Mouse (Mus musculus): ENCODE results near the gene Olfr114. TPM values are rescaled to one million over a fixed set of nuclear protein-coding genes. Genes with fewer than 3 reads are reported as not detected.

Olfr114 gene
- not detected in 2 replicates for polyA plus RNA-seq (2012; rRNA removed)

DNA sequence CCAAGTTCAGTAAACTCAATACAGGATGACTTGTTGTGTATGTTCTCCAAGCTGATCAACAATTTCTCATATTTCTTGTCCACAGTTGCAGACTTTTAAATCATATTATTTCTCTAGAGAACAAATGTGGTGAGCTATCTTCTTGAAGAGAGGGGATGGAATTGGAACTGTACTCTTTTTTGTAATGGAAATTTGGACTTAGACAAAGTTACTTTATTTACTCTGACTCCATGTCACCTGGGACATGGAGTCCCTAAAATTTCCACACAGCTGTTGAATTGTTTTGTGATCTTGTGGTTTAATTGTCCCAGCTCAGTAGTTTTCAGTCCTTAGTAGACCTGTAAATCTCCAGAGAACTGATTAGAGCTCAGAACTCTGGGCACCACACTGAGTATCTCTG lies at the start of gene Olfr114:
TSS of gene Olfr114 (minus strand) at position 101 of the 400 bp plus-strand sequence.
- H3K4me3 ChIP-seq (ENCODE audit: control insufficient read depth, low read depth, low read length) = no peak within 1 kb of the TSS
- H3K27ac ChIP-seq (ENCODE audit: control insufficient read depth, insufficient read depth, low read depth, low read length) = no peak within 1 kb of the TSS
- H3K4me1 ChIP-seq (ENCODE audit: control insufficient read depth, insufficient read depth, low read length) = no peaks in the 10 kb centered on the region
- no peaks in the 10 kb centered on the region for H3K27me3 ChIP-seq (ENCODE audit: control insufficient read depth, insufficient read depth, low read length)
- no peaks in the 10 kb centered on the region for H3K36me3 ChIP-seq (ENCODE audit: control insufficient read depth, insufficient read depth, low read length)
- TF ChIP-seq CTCF (IDR thresholded peaks at IDR 0.05; ENCODE audit: control insufficient read depth, insufficient read depth, insufficient replicate concordance, low read depth, low read length) (no peak), POLR2A (IDR thresholded peaks at IDR 0.05; ENCODE audit: control insufficient read depth, low read depth, low read length) (no peak)

DNA sequence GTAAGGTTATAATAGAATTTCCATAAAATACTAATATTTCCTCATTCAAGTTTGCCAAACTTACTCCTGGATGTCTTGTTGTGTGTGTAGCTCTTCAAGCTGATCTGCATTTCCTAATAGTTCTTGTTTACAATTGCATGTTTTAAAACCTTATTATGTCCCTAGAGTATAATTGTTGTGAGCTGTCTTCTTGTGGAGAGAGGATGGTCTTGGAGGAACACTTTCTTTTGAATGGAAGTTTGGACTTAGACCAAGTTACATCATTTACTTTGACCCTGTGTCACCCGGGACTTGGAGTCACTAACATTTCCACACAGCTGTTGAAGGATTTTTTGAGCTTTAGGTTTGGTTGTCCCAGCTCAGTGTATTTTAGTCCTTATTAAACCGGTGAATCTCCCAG lies 34.5 kb upstream of the Olfr114 start, which contains the start of the genes Olfr115 and Olfr116:
TSS of gene Olfr115 (minus strand) at position 101 of the 400 bp plus-strand sequence.
TSS of gene Olfr116 (minus strand) at position 191 of the 400 bp plus-strand sequence.
- Histone ChIP-seq H3K27ac (ENCODE audit: control insufficient read depth, insufficient read depth, low read depth, low read length) (no peak within 1 kb of the TSS), H3K36me3 (ENCODE audit: control insufficient read depth, insufficient read depth, low read length) (no peaks in the 10 kb centered on the region), H3K27me3 (ENCODE audit: control insufficient read depth, insufficient read depth, low read length) (no peaks in the 10 kb centered on the region), H3K4me1 (ENCODE audit: control insufficient read depth, insufficient read depth, low read length) (no peaks in the 10 kb centered on the region), H3K4me3 (ENCODE audit: control insufficient read depth, low read depth, low read length) (no peak within 1 kb of the TSS)
- TF ChIP-seq POLR2A (IDR thresholded peaks at IDR 0.05; ENCODE audit: control insufficient read depth, low read depth, low read length) = no peak
- no peak for TF ChIP-seq CTCF (IDR thresholded peaks at IDR 0.05; ENCODE audit: control insufficient read depth, insufficient read depth, insufficient replicate concordance, low read depth, low read length)

DNA sequence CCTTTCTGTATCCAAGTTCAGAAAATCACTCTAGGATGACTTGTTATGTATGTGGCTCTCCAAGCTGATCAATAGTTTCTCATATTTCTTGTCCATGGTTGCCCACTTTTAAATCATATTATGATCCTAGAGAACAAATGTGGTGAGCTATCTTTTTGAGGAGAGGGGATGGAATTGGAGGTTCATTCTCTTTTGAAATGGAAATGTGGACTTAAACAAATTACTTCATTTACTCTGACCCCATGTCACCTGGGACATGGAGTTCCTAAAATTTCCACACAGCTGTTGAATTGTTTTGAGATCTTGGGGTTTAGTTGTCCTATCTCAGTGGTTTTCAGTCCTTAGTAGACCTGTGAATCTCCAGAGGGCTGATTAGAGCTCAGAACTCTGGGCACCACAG lies 15.0 kb downstream of the Olfr114 start, which contains the start of gene Olfr113:
TSS of gene Olfr113 (minus strand) at position 101 of the 400 bp plus-strand sequence.
- no peak for TF ChIP-seq POLR2A (IDR thresholded peaks at IDR 0.05; ENCODE audit: control insufficient read depth, low read depth, low read length)
- H3K4me1 ChIP-seq (ENCODE audit: control insufficient read depth, insufficient read depth, low read length) = no peaks in the 10 kb centered on the region
- no peak within 1 kb of the TSS for H3K27ac ChIP-seq (ENCODE audit: control insufficient read depth, insufficient read depth, low read depth, low read length)
- H3K36me3 ChIP-seq (ENCODE audit: control insufficient read depth, insufficient read depth, low read length) = no peaks in the 10 kb centered on the region
- no peak within 1 kb of the TSS for H3K4me3 ChIP-seq (ENCODE audit: control insufficient read depth, low read depth, low read length)
- H3K27me3 ChIP-seq (ENCODE audit: control insufficient read depth, insufficient read depth, low read length) = no peaks in the 10 kb centered on the region

DNA sequence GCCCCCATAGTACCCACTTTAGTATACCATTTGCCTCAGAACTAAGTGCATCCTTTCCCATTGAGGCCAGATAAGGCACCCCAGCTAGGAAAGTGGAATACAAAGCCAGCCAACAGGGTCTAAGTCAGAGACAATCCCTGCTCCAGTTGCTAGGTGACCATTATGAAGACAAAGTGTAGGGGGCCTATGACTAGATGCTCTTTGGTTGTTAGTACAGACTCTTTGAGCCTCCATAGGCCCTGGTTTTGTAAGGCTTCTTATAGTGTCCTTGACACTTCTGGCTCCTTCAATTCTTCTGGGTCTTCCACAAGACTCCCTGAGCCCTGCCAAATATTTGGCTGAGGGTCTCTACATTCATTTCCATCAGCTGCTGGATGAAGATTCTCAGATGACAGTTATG lies 23.2 kb downstream of the Olfr114 start, which contains the start of gene Olfr112:
TSS of gene Olfr112 (minus strand) at position 101 of the 400 bp plus-strand sequence.
- Histone ChIP-seq H3K4me1 (ENCODE audit: control insufficient read depth, insufficient read depth, low read length) (no peaks in the 10 kb centered on the region), H3K27ac (ENCODE audit: control insufficient read depth, insufficient read depth, low read depth, low read length) (no peak within 1 kb of the TSS), H3K36me3 (ENCODE audit: control insufficient read depth, insufficient read depth, low read length) (no peaks in the 10 kb centered on the region), H3K4me3 (ENCODE audit: control insufficient read depth, low read depth, low read length) (peak within 1 kb of the TSS; percentile 32), H3K27me3 (ENCODE audit: control insufficient read depth, insufficient read depth, low read length) (no peaks in the 10 kb centered on the region)
- TF ChIP-seq POLR2A (IDR thresholded peaks at IDR 0.05; ENCODE audit: control insufficient read depth, low read depth, low read length) (no peak), CTCF (IDR thresholded peaks at IDR 0.05; ENCODE audit: control insufficient read depth, insufficient read depth, insufficient replicate concordance, low read depth, low read length) (no peak)

DNA sequence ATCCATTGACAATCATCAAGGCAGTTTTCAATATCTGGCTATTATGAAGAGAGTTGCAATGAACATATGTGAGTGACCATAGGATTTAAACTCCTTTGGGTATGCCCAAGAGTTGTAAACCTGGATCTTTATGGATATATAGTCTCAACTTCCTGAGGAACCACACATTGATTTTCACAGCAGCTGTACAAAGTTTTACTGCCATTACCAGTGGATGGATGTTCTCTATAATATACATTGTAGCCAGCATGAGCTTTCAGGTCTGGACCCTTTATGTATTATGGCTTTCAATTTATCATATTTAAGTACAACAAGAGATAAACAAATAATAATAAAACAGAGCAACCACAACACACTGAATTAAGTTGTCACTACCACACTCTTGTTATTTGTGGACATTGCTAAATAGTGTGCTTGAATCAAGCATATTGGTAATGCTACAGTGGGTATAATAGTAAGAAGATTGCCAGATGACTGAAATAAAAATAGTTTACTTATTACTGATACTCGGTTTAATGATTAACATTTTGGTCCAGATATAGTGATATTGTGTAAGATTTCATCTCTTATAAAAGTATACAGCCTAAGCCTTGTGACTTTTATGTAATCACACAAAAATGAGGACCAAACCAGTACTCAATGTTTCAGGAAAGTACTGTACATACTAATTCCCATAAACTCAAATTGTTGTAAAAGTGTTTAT lies 33.5 kb downstream of the Olfr114 start:
- TF ChIP-seq CTCF (IDR thresholded peaks at IDR 0.05; ENCODE audit: control insufficient read depth, insufficient read depth, insufficient replicate concordance, low read depth, low read length) = no peak
- TF ChIP-seq POLR2A (IDR thresholded peaks at IDR 0.05; ENCODE audit: control insufficient read depth, low read depth, low read length) = no peak
- no peak overlapping the region for H3K27ac ChIP-seq (ENCODE audit: control insufficient read depth, insufficient read depth, low read depth, low read length)
- H3K4me3 ChIP-seq (ENCODE audit: control insufficient read depth, low read depth, low read length) = no peak overlapping the region
- no peaks in the 10 kb centered on the region for H3K4me1 ChIP-seq (ENCODE audit: control insufficient read depth, insufficient read depth, low read length)
- no peaks in the 10 kb centered on the region for H3K27me3 ChIP-seq (ENCODE audit: control insufficient read depth, insufficient read depth, low read length)
- H3K36me3 ChIP-seq (ENCODE audit: control insufficient read depth, insufficient read depth, low read length) = no peaks in the 10 kb centered on the region

DNA sequence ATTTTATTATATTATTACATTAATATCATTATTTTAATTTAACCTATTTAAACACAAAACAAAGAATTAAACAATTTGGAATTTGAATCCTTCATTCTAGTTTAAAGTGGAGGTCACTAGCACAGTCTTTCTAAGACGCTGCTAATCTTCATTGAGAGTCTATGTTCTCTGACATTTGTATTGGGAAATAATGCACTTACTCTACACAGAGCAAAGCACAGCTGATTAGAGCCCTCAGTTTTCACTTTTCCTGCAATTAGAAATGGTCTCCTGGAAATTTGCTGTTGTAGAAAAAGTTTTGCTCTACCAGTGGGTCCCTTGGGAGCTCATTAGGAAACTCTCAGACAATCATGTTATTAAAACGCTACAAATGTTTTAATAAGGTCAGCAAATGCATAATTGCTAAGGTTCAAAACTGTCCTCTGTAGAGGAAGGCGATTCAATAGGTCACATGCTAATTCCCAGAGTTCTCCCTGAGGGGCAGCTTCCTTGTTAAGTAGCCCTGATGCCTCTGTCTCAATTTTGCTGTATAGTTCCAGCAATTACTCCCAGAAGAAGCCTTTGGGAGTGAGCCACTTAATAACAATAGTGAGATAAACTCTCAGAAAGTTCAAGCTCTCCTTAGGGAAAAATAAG lies 48.6 kb downstream of the Olfr114 start:
- Histone ChIP-seq H3K36me3 (ENCODE audit: control insufficient read depth, insufficient read depth, low read length) (no peaks in the 10 kb centered on the region), H3K4me3 (ENCODE audit: control insufficient read depth, low read depth, low read length) (no peak overlapping the region), H3K27ac (ENCODE audit: control insufficient read depth, insufficient read depth, low read depth, low read length) (no peak overlapping the region), H3K27me3 (ENCODE audit: control insufficient read depth, insufficient read depth, low read length) (no peaks in the 10 kb centered on the region), H3K4me1 (ENCODE audit: control insufficient read depth, insufficient read depth, low read length) (no peaks in the 10 kb centered on the region)
- TF ChIP-seq POLR2A (IDR thresholded peaks at IDR 0.05; ENCODE audit: control insufficient read depth, low read depth, low read length) (no peak), CTCF (IDR thresholded peaks at IDR 0.05; ENCODE audit: control insufficient read depth, insufficient read depth, insufficient replicate concordance, low read depth, low read length) (no peak)

DNA sequence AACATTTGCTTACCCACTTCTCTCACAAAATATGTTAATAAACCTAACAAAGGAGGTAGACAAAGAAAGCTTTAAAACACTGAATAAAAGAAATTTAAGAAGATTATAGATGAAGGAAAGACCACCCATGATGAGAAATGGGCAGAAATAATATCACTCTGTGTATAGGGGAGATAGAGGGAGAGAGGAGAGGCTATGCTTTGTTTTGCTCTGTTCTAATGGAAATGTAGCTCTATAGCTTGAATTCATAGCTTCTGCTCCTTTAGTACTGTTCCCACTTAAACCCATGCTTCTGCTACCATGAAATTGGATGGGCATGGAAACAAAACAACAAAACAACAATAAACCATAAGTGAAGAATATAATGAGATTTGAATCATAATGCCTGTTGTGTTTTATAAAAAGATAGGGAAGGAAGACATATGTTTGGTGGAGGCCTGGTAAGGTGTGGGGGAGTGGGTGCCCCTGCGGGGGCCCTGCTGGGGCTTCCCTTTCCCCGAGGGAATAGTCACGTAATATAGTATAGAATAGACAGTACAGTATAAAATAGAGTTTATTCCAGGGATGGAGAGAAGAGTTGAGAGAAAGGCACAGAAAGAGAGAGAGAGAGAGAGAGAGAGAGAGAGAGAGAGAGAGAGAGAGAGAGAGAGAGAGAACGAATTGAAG lies 51.0 kb downstream of the Olfr114 start:
- H3K36me3 ChIP-seq (ENCODE audit: control insufficient read depth, insufficient read depth, low read length) = no peaks in the 10 kb centered on the region
- no peak overlapping the region for H3K27ac ChIP-seq (ENCODE audit: control insufficient read depth, insufficient read depth, low read depth, low read length)
- H3K4me1 ChIP-seq (ENCODE audit: control insufficient read depth, insufficient read depth, low read length) = no peaks in the 10 kb centered on the region
- H3K4me3 ChIP-seq (ENCODE audit: control insufficient read depth, low read depth, low read length) = no peak overlapping the region
- no peaks in the 10 kb centered on the region for H3K27me3 ChIP-seq (ENCODE audit: control insufficient read depth, insufficient read depth, low read length)
- TF ChIP-seq CTCF (IDR thresholded peaks at IDR 0.05; ENCODE audit: control insufficient read depth, insufficient read depth, insufficient replicate concordance, low read depth, low read length) = no peak

Other genes with a start within 250 kb of the Olfr114 start
- 0.04 TPM in 1 of 2 replicates, not detected in the other for gene Olfr104-ps, start 233.2 kb downstream of the Olfr114 start, polyA plus RNA-seq (2012; rRNA removed)
- not detected in 2 replicates for gene Olfr105-ps, start 213.7 kb downstream of the Olfr114 start, polyA plus RNA-seq (2012; rRNA removed)
- gene Olfr106-ps, start 202.3 kb downstream of the Olfr114 start, polyA plus RNA-seq (2012; rRNA removed) = not detected in 2 replicates
- gene Olfr107, start 193.5 kb downstream of the Olfr114 start, polyA plus RNA-seq (2012; rRNA removed) = not detected in 2 replicates
- not detected in 2 replicates for gene Olfr108, start 147.3 kb downstream of the Olfr114 start, polyA plus RNA-seq (2012; rRNA removed)
- not detected in 2 replicates for gene Olfr109, start 133.8 kb downstream of the Olfr114 start, polyA plus RNA-seq (2012; rRNA removed)
- gene H2-M2, start 109.2 kb downstream of the Olfr114 start, polyA plus RNA-seq (2012; rRNA removed) = not detected in 2 replicates
- gene Olfr110, start 100.3 kb downstream of the Olfr114 start, polyA plus RNA-seq (2012; rRNA removed) = not detected in 2 replicates
- gene Olfr111, start 84.7 kb downstream of the Olfr114 start, polyA plus RNA-seq (2012; rRNA removed) = not detected in 2 replicates
- gene Olfr112, start 23.3 kb downstream of the Olfr114 start, polyA plus RNA-seq (2012; rRNA removed) = 19.3 and 26.9 TPM in 2 replicates
- gene Olfr113, start 15.1 kb downstream of the Olfr114 start, polyA plus RNA-seq (2012; rRNA removed) = not detected in 2 replicates
- gene Olfr115, start 34.4 kb upstream of the Olfr114 start, polyA plus RNA-seq (2012; rRNA removed) = 0.11 TPM in 1 of 2 replicates, not detected in the other
- gene Olfr116, start 34.5 kb upstream of the Olfr114 start, polyA plus RNA-seq (2012; rRNA removed) = 0.11 TPM in 1 of 2 replicates, not detected in the other
- not detected in 2 replicates for gene Olfr117, start 71.0 kb upstream of the Olfr114 start, polyA plus RNA-seq (2012; rRNA removed)
- not detected in 2 replicates for gene Olfr118, start 74.2 kb upstream of the Olfr114 start, polyA plus RNA-seq (2012; rRNA removed)
- not detected in 2 replicates for gene Olfr119, start 103.8 kb upstream of the Olfr114 start, polyA plus RNA-seq (2012; rRNA removed)
- gene Olfr120, start 129.1 kb upstream of the Olfr114 start, polyA plus RNA-seq (2012; rRNA removed) = not detected in 2 replicates
- not detected in 2 replicates for gene Olfr121, start 156.1 kb upstream of the Olfr114 start, polyA plus RNA-seq (2012; rRNA removed)
- not detected in 2 replicates for gene Olfr122, start 175.9 kb upstream of the Olfr114 start, polyA plus RNA-seq (2012; rRNA removed)
- 0.15 TPM in 1 of 2 replicates, not detected in the other for gene Olfr123, start 200.8 kb upstream of the Olfr114 start, polyA plus RNA-seq (2012; rRNA removed)
- not detected in 2 replicates for gene Olfr124, start 207.1 kb upstream of the Olfr114 start, polyA plus RNA-seq (2012; rRNA removed)
- not detected in 2 replicates for gene Olfr125, start 240.2 kb upstream of the Olfr114 start, polyA plus RNA-seq (2012; rRNA removed)

All from testis, adult 2 months (tissue).